Mouse (Mus musculus) hindbrain, embryonic 16.5 days (tissue): ENCODE results near the gene Usp49. TPM values are rescaled to one million over a fixed set of nuclear protein-coding genes. Genes with fewer than 3 reads are reported as not detected.
A peak's percentile ranks its signal among the peaks of the same experiment; 100 is the strongest.
"Not testable (repeated sequence)": the region's sequence is repeated elsewhere in the genome, so short reads cannot be mapped to it uniquely, and the experiment has no call there.

Source experiments
- ATAC-seq: fragments of 200-750 bp; cut with Nextera tagmentation; 2 replicates; pipeline ENCODE4 v1.8.0; 2017; ENCODE audit warnings: moderate TSS enrichment, moderate library complexity
- H3K27ac ChIP-seq: fragments of 300-500 bp; sonication (generic); 2 replicates; pipeline ENCODE4 v1.5.1; 2014; ENCODE audit warnings: low read depth, mild to moderate bottlenecking, control low read depth, low read length, moderate library complexity
- H3K27me3 ChIP-seq: fragments of 300-500 bp; sonication (generic); replicated peaks from 2 replicates; pipeline ENCODE4 v1.6.1; 2014; ENCODE audit warnings: low read length; ENCODE audit not compliant: control insufficient read depth, insufficient read depth
- H3K36me3 ChIP-seq: fragments of 300-500 bp; sonication (generic); 2 replicates; pipeline ENCODE4 v1.6.1; 2014; ENCODE audit warnings: mild to moderate bottlenecking, low read length, moderate library complexity, mixed read lengths; ENCODE audit not compliant: control insufficient read depth, insufficient read depth
- H3K4me1 ChIP-seq: fragments of 300-500 bp; sonication (generic); 2 replicates; pipeline ENCODE4 v1.6.1; 2014; ENCODE audit warnings: low read depth, low read length; ENCODE audit not compliant: control insufficient read depth, insufficient read depth
- H3K4me2 ChIP-seq: fragments of 300-500 bp; sonication (generic); 2 replicates; pipeline ENCODE4 v1.6.1; 2014; ENCODE audit warnings: mild to moderate bottlenecking, low read length, control low read depth, moderate library complexity
- H3K4me3 ChIP-seq: fragments of 300-500 bp; sonication (generic); 2 replicates; pipeline ENCODE4 v1.5.1; 2014; ENCODE audit warnings: mild to moderate bottlenecking, low read length, control low read depth, moderate library complexity
- H3K9ac ChIP-seq: fragments of 300-500 bp; sonication (generic); 2 replicates; pipeline ENCODE4 v1.6.1; 2014; ENCODE audit warnings: low read depth, mild to moderate bottlenecking, control low read depth, low read length, moderate library complexity
- H3K9me3 ChIP-seq: fragments of 300-500 bp; sonication (generic); 2 replicates; pipeline ENCODE4 v1.6.1; 2014; ENCODE audit warnings: mild to moderate bottlenecking, low read length, moderate library complexity; ENCODE audit not compliant: control insufficient read depth
- WGBS: fragments of 180-500 bp; shearing (Covaris S2); extraction: QIAGEN DNeasy Blood & Tissue Kit; methylation state at CpG from one replicate; pipeline ENCODE4 v1.1.7; 2014; 5-methylcytosine and 5-hydroxymethylcytosine counted together
- polyA plus RNA-seq: library from polyadenylated mRNA; unstranded; fragments of >200 nt; fragmentation: Nextera tagmentation; extraction: Ambion mirVana; gene quantifications from 2 replicates; pipeline ENCODE4 v1.2.1, GENCODE M21; 2015

Usp49 gene
- polyA plus RNA-seq, 1 experiment from 2014 or later: 5.2 TPM

GRCm38 (mm10) chr17:47654346-47654745, 23.9 kb downstream of the Usp49 start:
- H3K4me2 ChIP-seq, H3K27ac ChIP-seq, H3K4me3 ChIP-seq, H3K4me1 ChIP-seq, H3K36me3 ChIP-seq, H3K9ac ChIP-seq, ATAC-seq, H3K27me3 ChIP-seq, H3K9me3 ChIP-seq: not testable (repeated sequence)
- 91% methylated on average over 8 of the region's 8 CpGs for WGBS

- no peak for ATAC-seq
- no peak overlapping the region for H3K27ac ChIP-seq
- H3K36me3 ChIP-seq: no peaks in the 10 kb centered on the region
- no peak overlapping the region for H3K4me2 ChIP-seq
- no peak overlapping the region for H3K9ac ChIP-seq
- H3K4me1 ChIP-seq: no peaks in the 10 kb centered on the region
- WGBS: 82% methylated on average over 5 of the region's 5 CpGs
- H3K4me3 ChIP-seq: no peak overlapping the region
- H3K9me3 ChIP-seq: no peaks in the 10 kb centered on the region
- H3K27me3 ChIP-seq: no peaks in the 10 kb centered on the region
Measured at GRCm38 (mm10) chr17:47655697-47656096, 25.2 kb downstream of the Usp49 start.

GRCm38 (mm10) chr17:47657901-47658300, 27.4 kb downstream of the Usp49 start:
- no peak overlapping the region for H3K4me3 ChIP-seq
- WGBS: 90% methylated on average over 4 of the region's 4 CpGs
- no peak overlapping the region for H3K9ac ChIP-seq
- no peaks in the 10 kb centered on the region for H3K9me3 ChIP-seq
- H3K27ac ChIP-seq: no peak overlapping the region
- no peaks in the 10 kb centered on the region for H3K36me3 ChIP-seq
- no peak for ATAC-seq
- no peaks in the 10 kb centered on the region for H3K4me1 ChIP-seq
- H3K27me3 ChIP-seq: no peaks in the 10 kb centered on the region
- no peak overlapping the region for H3K4me2 ChIP-seq

GRCm38 (mm10) chr17:47658741-47659243, 28.3 kb downstream of the Usp49 start:
- H3K36me3 ChIP-seq: no peaks in the 10 kb centered on the region
- H3K4me1 ChIP-seq: no peaks in the 10 kb centered on the region
- WGBS: 82% methylated on average over 3 of the region's 3 CpGs
- no peak overlapping the region for H3K4me3 ChIP-seq
- ATAC-seq: no peak
- H3K4me2 ChIP-seq: no peak overlapping the region
- H3K27me3 ChIP-seq: no peaks in the 10 kb centered on the region
- no peak overlapping the region for H3K27ac ChIP-seq
- no peaks in the 10 kb centered on the region for H3K9me3 ChIP-seq
- H3K9ac ChIP-seq: no peak overlapping the region

- H3K4me3 ChIP-seq: no peak overlapping the region
- H3K9ac ChIP-seq: no peak overlapping the region
- WGBS: 29% methylated on average over 9 of the region's 9 CpGs
- no peaks in the 10 kb centered on the region for H3K4me1 ChIP-seq
- no peak overlapping the region for H3K4me2 ChIP-seq
- ATAC-seq: peak; percentile 51; the same call in 1 of the 2 replicates
- no peaks in the 10 kb centered on the region for H3K27me3 ChIP-seq
- H3K36me3 ChIP-seq: no peaks in the 10 kb centered on the region
- H3K9me3 ChIP-seq: no peaks in the 10 kb centered on the region
- no peak overlapping the region for H3K27ac ChIP-seq
Measured at GRCm38 (mm10) chr17:47663009-47663713, 32.7 kb downstream of the Usp49 start.

- no peak overlapping the region for H3K4me3 ChIP-seq
- H3K27me3 ChIP-seq: no peaks in the 10 kb centered on the region
- H3K27ac ChIP-seq: no peak overlapping the region
- 85% methylated on average over 7 of the region's 7 CpGs for WGBS
- no peaks in the 10 kb centered on the region for H3K36me3 ChIP-seq
- ATAC-seq: no peak
- no peaks in the 10 kb centered on the region for H3K9me3 ChIP-seq
- no peak overlapping the region for H3K4me2 ChIP-seq
- peaks cover 2% of the 10 kb centered on the region; the same call in 1 of the 2 replicates for H3K4me1 ChIP-seq
- H3K9ac ChIP-seq: no peak overlapping the region
Measured at GRCm38 (mm10) chr17:47664474-47664873, 34.0 kb downstream of the Usp49 start.

- WGBS: 41% methylated on average over 4 of the region's 4 CpGs
- Histone ChIP-seq H3K4me2 (no peak overlapping the region), H3K9me3 (no peaks in the 10 kb centered on the region), H3K36me3 (no peaks in the 10 kb centered on the region), H3K4me3 (no peak overlapping the region), H3K4me1 (peaks cover 15% of the 10 kb centered on the region), H3K9ac (no peak overlapping the region), H3K27ac (no peak overlapping the region), H3K27me3 (no peaks in the 10 kb centered on the region; the same call in none of the 2 replicates)
- peak; percentile 41; the same call in 1 of the 2 replicates for ATAC-seq
Measured at GRCm38 (mm10) chr17:47669166-47669565, 38.7 kb downstream of the Usp49 start.

GRCm38 (mm10) chr17:47671988-47672310, 41.5 kb downstream of the Usp49 start:
- Histone ChIP-seq H3K27me3 (no peaks in the 10 kb centered on the region; the same call in none of the 2 replicates), H3K27ac (no peak overlapping the region), H3K9me3 (no peaks in the 10 kb centered on the region), H3K9ac (peak overlapping the region; percentile 61), H3K4me1 (peaks cover 15% of the 10 kb centered on the region), H3K4me2 (peak overlapping the region; percentile 84), H3K36me3 (peaks cover 3% of the 10 kb centered on the region; the same call in 1 of the 2 replicates), H3K4me3 (peak overlapping the region; percentile 45)
- 22% methylated on average over 14 of the region's 14 CpGs for WGBS
- ATAC-seq: peak; percentile 35; the same call in 1 of the 2 replicates

- H3K36me3 ChIP-seq: peaks cover 4% of the 10 kb centered on the region; the same call in 1 of the 2 replicates
- peak overlapping the region; percentile 45 for H3K4me3 ChIP-seq
- no peaks in the 10 kb centered on the region for H3K9me3 ChIP-seq
- peak; percentile 49 for ATAC-seq
- H3K27me3 ChIP-seq: no peaks in the 10 kb centered on the region; the same call in none of the 2 replicates
- 6% methylated on average over 44 of the region's 68 CpGs for WGBS
- peaks cover 15% of the 10 kb centered on the region for H3K4me1 ChIP-seq
- H3K4me2 ChIP-seq: peak overlapping the region; percentile 84
- no peak overlapping the region for H3K27ac ChIP-seq
- H3K9ac ChIP-seq: peak overlapping the region; percentile 61
Measured at GRCm38 (mm10) chr17:47672311-47673111, 42.0 kb downstream of the Usp49 start.
